Mouse (Mus musculus) right cerebral cortex, postnatal 4 days (tissue): ENCODE data around the gene Cacng7.
"Not testable (repeated sequence)": the region's sequence is repeated elsewhere in the genome, so short reads cannot be mapped to it uniquely, and the experiment has no call there.

Experiments
- DNase-seq: peaks from one replicate; pipeline ENCODE4 v3.0.0-alpha.2; 2022

The Cacng7 gene

GRCm38 (mm10) chr7:3332619-3333521 lies at the start of gene Cacng7:
TSS of gene Cacng7 (plus strand) at chr7:3332955.
- DNase-seq = peak; percentile 73

- DNase-seq = no peak
Observed at GRCm38 (mm10) chr7:3283081-3283875, 49.5 kb upstream of the Cacng7 start.

- DNase-seq = no peak
Observed at GRCm38 (mm10) chr7:3284604-3285003, 48.2 kb upstream of the Cacng7 start.

- DNase-seq = no peak
Observed at GRCm38 (mm10) chr7:3286036-3286435, 46.7 kb upstream of the Cacng7 start.

- no peak for DNase-seq
Observed at GRCm38 (mm10) chr7:3287186-3287585, 45.6 kb upstream of the Cacng7 start.

- DNase-seq = peak; percentile 72
Observed at GRCm38 (mm10) chr7:3288976-3289970, 43.5 kb upstream of the Cacng7 start, which contains the start of the genes Myadm and Prkcg. TSS of gene Myadm (plus strand) at chr7:3289080. TSS of gene Prkcg (plus strand) at chr7:3289179.

GRCm38 (mm10) chr7:3290257-3291033 lies 42.3 kb upstream of the Cacng7 start:
- peak; percentile 77 for DNase-seq

- DNase-seq = no peak
Observed at GRCm38 (mm10) chr7:3291197-3291596, 41.6 kb upstream of the Cacng7 start.

- DNase-seq = no peak
Observed at GRCm38 (mm10) chr7:3291764-3292163, 41.0 kb upstream of the Cacng7 start.

GRCm38 (mm10) chr7:3292271-3292670 lies 40.5 kb upstream of the Cacng7 start:
- not testable (repeated sequence) for DNase-seq

- no peak for DNase-seq
Observed at GRCm38 (mm10) chr7:3292791-3293190, 40.0 kb upstream of the Cacng7 start.

GRCm38 (mm10) chr7:3294794-3295193 lies 38.0 kb upstream of the Cacng7 start:
- DNase-seq = no peak

- no peak for DNase-seq
Observed at GRCm38 (mm10) chr7:3295321-3296110, 37.2 kb upstream of the Cacng7 start.

GRCm38 (mm10) chr7:3296711-3297110 lies 36.0 kb upstream of the Cacng7 start:
- DNase-seq = no peak

GRCm38 (mm10) chr7:3299941-3300617 lies 32.7 kb upstream of the Cacng7 start:
- DNase-seq = no peak

- DNase-seq = no peak
Observed at GRCm38 (mm10) chr7:3300891-3301627, 31.7 kb upstream of the Cacng7 start.

- peak; percentile 48 for DNase-seq
Observed at GRCm38 (mm10) chr7:3301628-3302555, 30.9 kb upstream of the Cacng7 start.
